Mouse (Mus musculus): ENCODE results near the gene Lemd1. TPM values are rescaled to one million over a fixed set of nuclear protein-coding genes. Genes with fewer than 3 reads are reported as not detected.
"Not testable (repeated sequence)": the region's sequence is repeated elsewhere in the genome, so short reads cannot be mapped to it uniquely, and the experiment has no call there.

Gene Lemd1
- polyA plus RNA-seq, 1 experiment from 2014 or later = 16.2 TPM

DNA sequence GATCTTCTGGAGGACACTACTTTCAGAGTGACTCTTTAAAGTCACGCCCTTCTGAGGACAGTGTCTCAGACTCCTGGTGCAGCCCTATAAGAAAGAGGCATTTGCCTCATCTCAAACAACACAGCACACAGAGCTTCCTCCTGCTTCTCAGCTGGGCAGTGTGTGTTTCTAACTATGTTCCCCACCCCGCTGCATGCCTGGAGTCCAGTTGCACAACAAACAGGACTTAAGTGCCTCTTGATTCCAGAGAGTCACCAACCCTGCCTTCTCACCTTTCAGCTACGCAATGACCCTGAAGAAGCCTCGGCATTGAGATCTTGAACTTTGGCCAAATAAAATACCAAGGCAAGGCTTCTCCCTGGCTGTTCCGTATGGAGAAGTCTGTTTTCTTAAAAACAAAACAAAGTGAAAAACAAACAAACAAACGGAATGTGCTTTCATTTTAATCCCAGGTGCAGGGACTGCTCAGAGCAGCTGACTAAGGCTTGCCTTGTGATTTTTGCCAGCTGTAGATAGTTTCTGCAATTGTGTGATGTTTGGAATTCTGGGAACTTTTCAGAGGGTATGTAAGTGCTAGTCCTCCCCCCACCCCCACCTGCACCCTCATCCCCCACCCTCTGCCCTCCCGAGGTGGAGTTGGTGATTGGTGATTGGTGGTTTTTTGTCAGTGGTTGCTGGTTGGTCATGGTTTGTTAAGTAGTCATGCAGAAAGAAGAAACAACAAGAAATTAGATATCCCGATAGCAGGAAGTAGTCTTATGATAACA lies 75.7 kb downstream of the Lemd1 start:
- Histone ChIP-seq H3K36me3 (no peaks in the 10 kb centered on the region), H3K9me3 (no peaks in the 10 kb centered on the region), H3K27me3 (no peaks in the 10 kb centered on the region), H3K27ac (replicated peaks) (no peak overlapping the region), H3K4me2 (replicated peaks) (no peak overlapping the region), H3K4me3 (no peak overlapping the region), H3K4me1 (peaks cover 12% of the 10 kb centered on the region; the same call in 1 of the 2 replicates), H3K9ac (replicated peaks) (no peak overlapping the region)
- 68% methylated on average over 8 of the region's 8 CpGs for WGBS
- no peak for ATAC-seq (replicated peaks)

- H3K9ac ChIP-seq (replicated peaks) = no peak overlapping the region
- WGBS = 23% methylated on average over 2 of the region's 2 CpGs
- no peak overlapping the region for H3K27ac ChIP-seq (replicated peaks)
- ATAC-seq (replicated peaks) = no peak
- no peaks in the 10 kb centered on the region for H3K27me3 ChIP-seq
- no peaks in the 10 kb centered on the region for H3K36me3 ChIP-seq
- peaks cover 12% of the 10 kb centered on the region; the same call in 1 of the 2 replicates for H3K4me1 ChIP-seq
- no peak overlapping the region for H3K4me3 ChIP-seq
- no peaks in the 10 kb centered on the region for H3K9me3 ChIP-seq
- H3K4me2 ChIP-seq (replicated peaks) = no peak overlapping the region
These were observed 76.7 kb downstream of the Lemd1 start for GRCm38 (mm10) chr1:132267959-132268358.

- WGBS = 51% methylated on average over 7 of the region's 7 CpGs
- Histone ChIP-seq H3K4me1 (peaks cover 12% of the 10 kb centered on the region; the same call in 1 of the 2 replicates), H3K9ac (replicated peaks) (no peak overlapping the region), H3K4me3 (no peak overlapping the region), H3K36me3 (no peaks in the 10 kb centered on the region), H3K4me2 (replicated peaks) (no peak overlapping the region), H3K27me3 (no peaks in the 10 kb centered on the region), H3K27ac (replicated peaks) (no peak overlapping the region), H3K9me3 (no peaks in the 10 kb centered on the region)
- no peak for ATAC-seq (replicated peaks)
These were observed 77.3 kb downstream of the Lemd1 start for GRCm38 (mm10) chr1:132268418-132269060.

- 46% methylated on average over 3 of the region's 3 CpGs for WGBS
- Histone ChIP-seq H3K27ac (replicated peaks) (no peak overlapping the region), H3K9ac (replicated peaks) (no peak overlapping the region), H3K4me2 (replicated peaks) (no peak overlapping the region), H3K4me1 (peaks cover 12% of the 10 kb centered on the region; the same call in 1 of the 2 replicates), H3K27me3 (no peaks in the 10 kb centered on the region), H3K4me3 (no peak overlapping the region), H3K9me3 (no peaks in the 10 kb centered on the region), H3K36me3 (no peaks in the 10 kb centered on the region)
- no peak for ATAC-seq (replicated peaks)
These were observed 80.0 kb downstream of the Lemd1 start for GRCm38 (mm10) chr1:132271237-132271636.

GRCm38 (mm10) chr1:132276694-132277093 lies 85.5 kb downstream of the Lemd1 start:
- H3K9me3 ChIP-seq = no peaks in the 10 kb centered on the region
- no peak overlapping the region for H3K4me2 ChIP-seq (replicated peaks)
- 82% methylated on average over 3 of the region's 3 CpGs for WGBS
- H3K4me1 ChIP-seq = peaks cover 3% of the 10 kb centered on the region
- no peak for ATAC-seq (replicated peaks)
- no peak overlapping the region for H3K27ac ChIP-seq (replicated peaks)
- no peaks in the 10 kb centered on the region for H3K27me3 ChIP-seq
- no peak overlapping the region for H3K9ac ChIP-seq (replicated peaks)
- H3K4me3 ChIP-seq = no peak overlapping the region
- H3K36me3 ChIP-seq = no peaks in the 10 kb centered on the region

GRCm38 (mm10) chr1:132277124-132277523 lies 85.9 kb downstream of the Lemd1 start:
- no peak overlapping the region for H3K4me2 ChIP-seq (replicated peaks)
- H3K4me1 ChIP-seq = peaks cover 7% of the 10 kb centered on the region
- no peaks in the 10 kb centered on the region for H3K9me3 ChIP-seq
- no peak for ATAC-seq (replicated peaks)
- no peak overlapping the region for H3K4me3 ChIP-seq
- H3K36me3 ChIP-seq = no peaks in the 10 kb centered on the region
- no peaks in the 10 kb centered on the region for H3K27me3 ChIP-seq
- no peak overlapping the region for H3K27ac ChIP-seq (replicated peaks)
- H3K9ac ChIP-seq (replicated peaks) = no peak overlapping the region
- WGBS = 84% methylated on average over 6 of the region's 6 CpGs

DNA sequence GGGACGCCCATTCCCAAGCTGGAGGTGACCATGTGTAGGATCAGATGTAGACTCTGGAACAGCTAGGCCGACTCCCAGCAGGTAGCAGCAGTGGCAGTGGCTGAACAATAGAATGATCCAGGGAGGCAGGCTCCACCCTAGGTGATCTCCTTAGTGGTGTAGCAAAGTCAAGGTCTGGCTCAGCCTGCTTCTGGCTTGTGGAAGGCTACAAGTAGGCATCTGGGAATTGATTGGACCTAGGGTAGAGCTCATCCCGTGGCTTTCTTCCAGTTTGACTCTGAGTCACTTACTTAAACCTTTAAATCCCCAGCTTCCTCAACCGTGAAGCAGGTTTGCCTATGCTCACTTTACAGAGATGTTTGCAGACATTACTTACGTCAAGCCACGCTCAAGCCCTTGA lies 89.4 kb downstream of the Lemd1 start:
- not testable (repeated sequence) for H3K36me3 ChIP-seq; H3K9me3 ChIP-seq; H3K27ac ChIP-seq (replicated peaks); H3K27me3 ChIP-seq; ATAC-seq (replicated peaks); H3K4me3 ChIP-seq; H3K4me2 ChIP-seq (replicated peaks); H3K9ac ChIP-seq (replicated peaks)
- 70% methylated on average over 6 of the region's 6 CpGs for WGBS
- peaks cover 12% of the 10 kb centered on the region for H3K4me1 ChIP-seq

DNA sequence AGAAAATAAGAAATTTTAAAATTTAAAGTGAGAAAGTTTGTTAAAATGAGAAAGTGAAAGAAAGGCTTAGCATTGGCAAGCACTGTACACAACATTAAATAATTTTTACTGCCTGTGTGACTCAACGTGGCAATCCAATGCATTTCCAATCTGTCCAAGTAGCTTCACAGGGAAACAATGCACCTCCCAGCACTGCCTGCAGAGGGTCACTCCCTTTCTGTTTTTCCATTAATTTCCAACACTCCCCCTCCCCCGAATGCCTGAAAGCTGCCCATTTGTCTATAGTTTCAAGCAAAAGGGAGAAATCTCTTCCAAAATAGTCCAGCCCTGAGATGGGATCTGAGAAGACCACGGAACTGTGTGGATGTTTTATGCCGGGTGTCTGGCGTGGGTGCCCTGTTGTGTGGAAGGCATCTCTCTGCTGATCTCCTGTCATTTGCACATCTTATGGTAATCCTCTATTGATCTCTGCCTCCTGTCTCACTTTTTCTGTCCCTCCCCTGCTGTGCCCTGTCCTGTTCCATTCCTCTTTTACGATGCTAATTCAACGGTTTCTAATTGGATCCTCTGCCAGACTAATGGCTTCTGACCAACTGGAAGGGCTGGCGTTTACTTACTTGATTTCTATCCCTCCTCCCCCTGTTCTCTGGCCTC lies 90.4 kb downstream of the Lemd1 start:
- H3K27ac ChIP-seq (replicated peaks) = peak overlapping the region; percentile 47
- no peaks in the 10 kb centered on the region for H3K9me3 ChIP-seq
- WGBS = 5% methylated on average over 8 of the region's 8 CpGs
- peaks cover 12% of the 10 kb centered on the region for H3K4me1 ChIP-seq
- no peak overlapping the region for H3K4me2 ChIP-seq (replicated peaks)
- no peaks in the 10 kb centered on the region for H3K36me3 ChIP-seq
- H3K27me3 ChIP-seq = no peaks in the 10 kb centered on the region
- no peak overlapping the region for H3K4me3 ChIP-seq
- H3K9ac ChIP-seq (replicated peaks) = no peak overlapping the region
- ATAC-seq (replicated peaks) = peak; percentile 66

DNA sequence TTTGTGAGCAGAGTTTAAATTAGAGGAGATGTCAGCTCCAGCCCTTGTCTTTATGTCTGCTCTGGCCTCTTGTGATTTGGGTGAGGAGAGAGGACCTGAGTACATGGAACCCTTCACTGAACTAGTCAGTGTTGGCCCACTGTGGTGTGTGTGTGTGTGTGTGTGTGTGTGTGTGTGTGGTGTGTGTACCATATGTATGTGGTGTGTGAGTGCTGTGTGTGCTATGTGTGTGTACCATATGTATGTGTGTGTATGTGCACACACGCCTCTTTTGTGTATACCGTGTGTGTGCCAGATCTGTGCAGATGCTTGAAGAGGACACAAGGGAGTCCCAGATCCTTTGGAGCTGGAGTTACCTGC lies 90.9 kb downstream of the Lemd1 start:
- no peaks in the 10 kb centered on the region for H3K36me3 ChIP-seq
- peak overlapping the region; percentile 47 for H3K27ac ChIP-seq (replicated peaks)
- no peak overlapping the region for H3K4me3 ChIP-seq
- WGBS = 50% methylated on average over 2 of the region's 2 CpGs
- H3K9me3 ChIP-seq = no peaks in the 10 kb centered on the region
- no peak overlapping the region for H3K4me2 ChIP-seq (replicated peaks)
- no peak overlapping the region for H3K9ac ChIP-seq (replicated peaks)
- ATAC-seq (replicated peaks) = no peak; the same call in 1 of the 2 replicates
- peaks cover 12% of the 10 kb centered on the region for H3K4me1 ChIP-seq
- H3K27me3 ChIP-seq = no peaks in the 10 kb centered on the region

GRCm38 (mm10) chr1:132283018-132283417 lies 91.8 kb downstream of the Lemd1 start:
- 55% methylated on average over 13 of the region's 13 CpGs for WGBS

GRCm38 (mm10) chr1:132286735-132287134 lies 95.5 kb downstream of the Lemd1 start:
- H3K27ac ChIP-seq (replicated peaks) = peak overlapping the region; percentile 21; the same call in 1 of the 2 replicates
- peaks cover 51% of the 10 kb centered on the region for H3K4me1 ChIP-seq
- no peaks in the 10 kb centered on the region for H3K36me3 ChIP-seq

More at GRCm38 (mm10) chr1:132283018-132283417, 91.8 kb downstream of the Lemd1 start:
- H3K4me1 ChIP-seq = peaks cover 20% of the 10 kb centered on the region
- H3K27ac ChIP-seq (replicated peaks) = 0 out of 2 replicates have a peak overlapping the region, but pooled peaks have one; percentile 1
- H3K4me3 ChIP-seq = no peak overlapping the region
- H3K9ac ChIP-seq (replicated peaks) = no peak overlapping the region
- H3K4me2 ChIP-seq (replicated peaks) = no peak overlapping the region
- no peaks in the 10 kb centered on the region for H3K9me3 ChIP-seq
- H3K27me3 ChIP-seq = no peaks in the 10 kb centered on the region
- H3K36me3 ChIP-seq = no peaks in the 10 kb centered on the region
- no peak for ATAC-seq (replicated peaks)

DNA sequence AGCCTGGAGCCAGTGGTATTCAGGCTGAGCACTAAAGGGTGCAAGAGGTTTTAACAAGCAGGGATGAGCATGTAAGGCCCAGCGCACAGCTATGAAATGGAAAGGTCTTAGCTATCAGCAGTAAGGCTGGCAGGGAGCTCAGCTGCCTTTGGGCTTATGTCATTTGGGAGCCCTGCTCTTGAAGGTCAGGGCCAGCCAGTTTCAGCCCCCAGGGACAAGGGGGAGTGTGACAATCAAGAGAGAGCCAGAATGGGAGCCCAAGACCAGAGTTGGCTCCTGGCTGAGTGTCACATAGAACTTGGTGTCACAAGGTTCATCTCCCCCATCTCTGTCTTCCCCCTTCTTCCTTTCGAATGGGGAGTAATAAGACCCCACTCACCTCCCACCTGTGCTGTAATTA lies 96.2 kb downstream of the Lemd1 start:
- ATAC-seq (replicated peaks) = no peak
- no peaks in the 10 kb centered on the region for H3K9me3 ChIP-seq
- H3K4me2 ChIP-seq (replicated peaks) = no peak overlapping the region
- no peaks in the 10 kb centered on the region for H3K27me3 ChIP-seq
- no peak overlapping the region for H3K4me3 ChIP-seq
- no peak overlapping the region for H3K9ac ChIP-seq (replicated peaks)
- WGBS = 47% methylated on average over 2 of the region's 2 CpGs
- no peaks in the 10 kb centered on the region for H3K36me3 ChIP-seq
- H3K4me1 ChIP-seq = peaks cover 50% of the 10 kb centered on the region
- H3K27ac ChIP-seq (replicated peaks) = peak overlapping the region; percentile 53

More at GRCm38 (mm10) chr1:132286735-132287134, 95.5 kb downstream of the Lemd1 start:
- no peak for ATAC-seq (replicated peaks)
- Histone ChIP-seq H3K4me3 (no peak overlapping the region), H3K27me3 (no peaks in the 10 kb centered on the region), H3K9me3 (no peaks in the 10 kb centered on the region), H3K4me2 (replicated peaks) (no peak overlapping the region), H3K9ac (replicated peaks) (no peak overlapping the region)
- 75% methylated on average over 1 of the region's 1 CpGs for WGBS
